Mouse (Mus musculus): ENCODE data around the gene Malrd1.
"Not testable (repeated sequence)": the region's sequence is repeated elsewhere in the genome, so short reads cannot be mapped to it uniquely, and the experiment has no call there.

Gene Malrd1

DNA sequence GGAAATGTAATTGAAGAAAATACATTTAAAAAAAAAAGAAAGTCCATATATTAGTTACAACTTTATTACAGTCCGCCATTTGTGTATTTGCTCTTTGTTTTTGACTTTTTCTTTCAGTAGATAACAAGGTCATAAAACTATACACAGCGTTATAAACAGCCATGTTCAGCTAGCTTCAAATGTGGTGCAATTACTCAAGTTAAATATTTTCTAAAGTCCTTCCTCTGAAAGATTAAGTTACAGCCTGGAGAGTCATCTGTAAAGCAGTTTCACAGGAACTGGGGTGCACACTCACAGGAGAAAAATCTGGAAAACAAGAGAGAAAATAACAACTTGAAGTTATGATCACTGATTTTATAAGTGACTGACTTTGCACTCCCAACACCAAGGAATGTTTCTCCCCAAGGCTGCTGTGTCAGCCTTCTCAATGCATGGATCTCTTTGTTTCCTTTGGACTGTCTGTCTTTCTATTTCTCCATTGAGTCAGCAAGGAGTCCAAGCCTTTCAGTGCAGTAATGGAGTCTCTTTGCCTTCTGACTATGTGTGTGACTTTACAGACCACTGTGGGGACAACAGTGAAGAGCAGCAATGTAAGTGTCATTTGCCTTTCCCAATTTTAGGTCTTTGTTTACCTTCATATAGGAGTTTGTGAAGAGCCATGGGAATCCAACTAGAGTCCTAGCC is at the start of gene Malrd1:
TSS of gene Malrd1 (plus strand) at position 239 of the 684 bp plus-strand sequence.
- no peak for DNase-seq (ENCODE audit: low read depth, low spot score)

DNA sequence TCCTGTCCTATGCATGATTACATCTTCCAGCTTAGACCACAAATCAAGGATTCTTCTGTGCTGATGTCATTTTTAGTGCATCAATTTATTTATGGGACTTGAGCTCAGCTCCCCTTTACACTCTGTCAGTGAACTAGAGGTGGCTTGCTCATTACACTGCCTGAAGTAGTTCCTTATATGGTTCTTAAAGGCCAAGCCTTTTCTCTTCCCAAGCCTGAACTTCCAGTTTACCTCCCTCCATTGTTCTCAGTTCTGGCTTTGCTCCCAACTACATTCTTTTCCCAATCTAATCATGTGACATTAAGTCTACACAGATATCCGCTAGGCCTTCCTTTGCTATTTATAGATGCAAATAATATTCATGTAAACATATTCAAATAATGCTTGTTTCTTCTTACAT is 12.4 kb downstream of the Malrd1 start:
- no peak for DNase-seq (ENCODE audit: low read depth, low spot score)

DNA sequence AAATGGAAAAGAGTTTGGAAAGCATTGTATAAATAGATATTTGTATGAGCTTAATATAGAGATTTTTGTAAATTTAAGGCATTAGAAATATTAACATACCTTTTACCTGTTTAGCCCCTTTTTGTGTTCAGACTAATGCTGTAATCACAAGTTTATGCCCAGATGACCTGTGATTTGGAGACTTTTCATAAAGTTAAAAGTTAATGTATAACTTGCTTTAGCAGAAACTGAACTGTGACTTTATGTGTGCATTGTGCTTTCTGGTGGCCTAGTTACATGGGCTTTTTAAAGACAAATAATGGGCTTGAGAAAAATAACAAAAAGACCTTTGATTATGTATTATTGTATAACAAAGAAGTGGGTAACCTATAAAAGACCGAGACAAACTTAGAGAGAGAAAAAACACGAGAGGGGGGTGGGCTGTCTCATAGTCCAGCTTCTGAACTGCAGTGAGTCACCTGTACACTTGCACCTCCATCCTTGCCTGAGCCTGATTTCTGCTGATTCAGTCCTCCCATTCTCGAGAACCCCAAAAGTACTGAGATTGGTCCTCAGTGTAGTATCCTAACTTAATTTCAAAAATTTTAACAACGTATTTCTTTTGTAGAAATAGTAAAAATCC is 87.2 kb downstream of the Malrd1 start:
- DNase-seq (ENCODE audit: low read depth, low spot score) = no peak

DNA sequence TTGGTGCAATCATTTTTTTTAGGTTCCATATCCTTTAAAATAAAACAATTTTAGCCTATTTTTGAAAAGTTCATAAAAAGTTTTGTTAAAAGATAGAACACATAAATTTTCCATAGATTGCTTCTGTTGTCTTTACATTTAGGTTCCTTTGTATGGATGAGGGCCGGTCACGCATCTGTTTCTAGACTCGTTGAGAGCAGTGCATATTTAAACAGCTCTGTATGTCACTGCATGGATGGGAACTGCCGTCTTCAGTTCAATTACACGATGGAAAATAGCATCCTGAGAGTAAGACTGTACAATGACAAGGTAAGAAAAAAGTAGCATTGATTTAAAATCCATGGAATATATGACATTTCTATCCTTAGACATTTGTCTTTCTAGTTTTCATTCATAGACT is 87.7 kb downstream of the Malrd1 start:
- DNase-seq (ENCODE audit: low read depth, low spot score) = no peak

DNA sequence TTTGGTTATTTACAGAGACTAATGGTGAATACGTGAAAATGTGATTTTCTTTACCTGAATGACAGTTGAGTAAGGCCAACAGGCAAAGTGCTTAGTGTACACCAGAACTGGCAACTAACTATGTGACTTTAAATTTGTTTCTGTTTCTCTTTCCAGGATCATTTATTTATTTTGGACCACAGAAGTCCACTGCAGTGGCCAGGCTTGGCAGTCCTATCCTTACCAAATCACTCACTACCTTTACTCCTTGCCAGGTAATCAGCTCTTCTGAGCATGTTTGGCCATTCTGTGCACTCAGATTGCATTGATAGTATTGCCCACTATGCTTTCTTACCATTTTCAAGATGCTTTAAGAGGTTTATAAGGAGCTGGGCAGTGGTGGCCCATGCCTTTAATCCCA is 109.5 kb downstream of the Malrd1 start:
- DNase-seq (ENCODE audit: low read depth, low spot score) = no peak

DNA sequence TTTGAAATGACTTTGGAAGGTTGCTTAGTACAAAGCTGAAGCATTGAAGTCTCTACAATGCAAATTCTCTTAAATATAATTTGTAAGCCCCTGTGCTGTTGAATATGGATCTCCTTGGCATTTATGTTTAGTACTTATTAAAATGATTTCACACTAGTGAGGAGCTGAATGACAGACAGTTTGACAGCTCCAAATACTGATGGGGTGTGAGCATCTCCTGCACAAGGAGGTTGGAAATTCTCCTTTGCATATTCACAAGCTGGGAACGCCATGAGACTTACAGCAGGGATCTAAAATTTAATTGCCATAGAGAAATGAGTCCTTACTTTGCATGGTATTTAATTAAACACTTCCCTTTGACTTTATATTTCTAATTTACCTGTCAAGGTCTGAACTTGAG is 117.6 kb downstream of the Malrd1 start:
- no peak for DNase-seq (ENCODE audit: low read depth, low spot score)

DNA sequence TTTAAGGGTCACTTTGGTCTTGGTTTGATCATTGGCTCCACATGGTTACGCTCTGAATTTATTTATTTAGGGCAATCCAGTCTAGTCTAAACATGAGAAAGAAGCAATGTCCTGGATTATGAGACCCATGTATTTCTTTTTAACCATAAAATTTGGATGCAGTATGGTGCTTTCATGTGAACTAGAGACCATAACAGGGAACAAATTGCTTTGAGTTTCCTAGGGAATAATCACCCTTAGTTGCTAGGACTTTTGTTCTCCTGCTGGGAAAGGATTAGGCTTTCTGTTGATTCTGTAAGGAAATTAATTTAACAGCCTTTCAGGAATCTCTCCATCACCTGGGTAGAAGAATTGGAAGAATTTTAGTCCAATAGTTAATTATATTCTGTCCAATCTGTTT is 130.1 kb downstream of the Malrd1 start:
- DNase-seq (ENCODE audit: low read depth, low spot score) = no peak

DNA sequence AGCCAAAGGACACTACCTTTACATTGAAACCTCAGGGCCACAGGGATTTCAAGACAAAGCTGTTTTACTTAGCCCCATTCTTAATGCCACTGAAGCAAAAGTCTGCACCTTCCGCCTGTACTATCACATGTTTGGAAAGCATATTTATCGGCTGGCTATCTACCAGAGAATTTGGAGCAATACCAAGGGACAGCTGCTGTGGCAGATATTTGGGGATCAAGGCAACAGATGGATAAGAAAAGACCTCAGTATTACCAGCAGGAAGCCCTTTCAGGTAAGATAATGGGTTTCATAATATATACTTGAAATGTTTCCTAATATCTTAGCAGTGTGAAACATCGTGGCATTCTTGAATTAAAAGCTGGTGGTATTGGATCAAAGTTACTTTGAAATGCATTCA is 176.7 kb downstream of the Malrd1 start:
- no peak for DNase-seq (ENCODE audit: low read depth, low spot score)

DNA sequence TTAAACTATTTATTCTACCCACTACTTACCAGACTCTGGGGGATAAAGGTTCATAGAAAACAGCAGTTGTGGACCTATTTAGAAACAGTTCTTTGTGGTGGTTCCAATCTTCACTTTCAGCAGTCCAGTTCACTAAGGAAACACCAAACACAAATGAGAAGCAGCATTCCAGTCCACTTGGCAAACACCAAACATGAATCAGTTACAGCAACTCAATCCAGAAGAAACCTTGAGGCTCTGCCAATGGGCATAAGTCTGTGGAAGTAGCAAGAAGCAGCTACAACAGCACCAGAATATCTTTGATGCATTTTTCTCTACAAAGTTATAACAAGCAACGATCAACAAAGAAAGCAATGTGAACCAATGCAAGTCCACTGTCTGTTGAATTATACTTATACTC is 214.7 kb downstream of the Malrd1 start:
- no peak for DNase-seq (ENCODE audit: low read depth, low spot score)

DNA sequence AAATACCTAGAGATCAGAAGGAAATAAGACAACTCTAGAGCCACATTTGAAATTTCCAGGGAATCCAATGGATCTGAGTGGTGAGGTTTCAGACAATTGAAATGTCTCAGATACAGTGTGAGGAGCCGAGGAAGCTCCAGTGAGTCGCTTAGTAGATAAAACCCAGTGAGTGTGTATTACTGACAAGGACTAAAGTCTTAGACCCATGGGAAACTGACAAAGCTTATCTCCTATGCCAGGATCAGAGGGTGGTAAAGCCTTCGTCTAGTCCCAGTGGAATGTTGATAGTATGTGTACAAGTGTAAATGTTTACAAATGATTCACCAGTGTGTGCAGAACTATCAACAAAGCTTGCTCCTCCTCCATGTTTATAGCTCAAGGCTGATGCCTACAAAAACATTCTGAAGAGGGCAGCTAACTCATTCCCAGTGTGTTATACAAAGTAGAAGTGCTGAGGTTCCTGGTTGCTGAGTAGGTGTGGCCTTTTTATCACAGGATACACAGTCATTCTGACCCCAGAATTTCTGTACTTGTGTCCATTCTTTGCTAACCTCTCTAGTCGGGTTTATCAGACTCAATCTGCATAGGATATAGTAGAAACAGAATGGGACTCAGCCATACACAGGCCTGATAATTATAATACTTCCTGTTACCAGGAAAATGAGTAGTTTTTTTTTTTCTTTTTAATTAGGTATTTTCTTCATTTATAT is 218.9 kb downstream of the Malrd1 start:
- DNase-seq (ENCODE audit: low read depth, low spot score) = no peak

DNA sequence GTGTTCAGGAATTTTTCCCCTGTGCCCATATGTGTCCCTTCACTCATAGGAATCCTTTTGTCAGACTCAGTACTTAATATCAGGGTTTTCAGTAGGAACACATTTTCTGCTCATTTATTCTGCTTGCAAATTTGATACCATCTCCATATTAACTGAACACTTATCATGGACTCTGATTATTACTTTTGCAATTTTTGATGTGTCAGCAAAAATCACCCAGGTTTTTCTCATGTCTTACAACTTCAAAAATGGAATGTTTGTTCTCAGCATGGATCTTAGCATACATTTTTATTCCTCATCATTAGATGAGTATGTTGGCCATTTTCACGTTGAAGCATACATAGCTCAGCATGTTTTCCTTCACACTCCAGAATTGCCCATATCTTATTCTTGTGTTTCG is 258.5 kb downstream of the Malrd1 start:
- DNase-seq (ENCODE audit: low read depth, low spot score) = no peak

DNA sequence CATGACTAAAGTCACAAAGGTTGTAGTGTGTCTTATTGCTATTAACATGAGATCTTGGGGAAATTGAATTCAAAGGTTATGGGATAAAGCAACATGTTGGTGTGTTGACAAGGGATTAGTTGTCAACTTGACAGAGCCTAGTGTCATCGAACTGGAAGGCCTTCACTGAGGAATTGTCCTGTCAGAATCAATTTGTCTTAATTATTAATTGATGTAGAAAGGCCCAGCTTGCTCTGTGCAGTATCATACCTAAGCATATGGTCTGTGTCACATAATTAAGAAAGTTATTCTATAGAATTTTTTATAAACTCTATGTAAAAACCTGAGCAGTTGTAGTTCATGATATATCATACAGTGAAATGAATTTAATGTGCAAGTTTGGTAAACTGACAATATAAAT is 289.4 kb downstream of the Malrd1 start:
- no peak for DNase-seq (ENCODE audit: low read depth, low spot score)

DNA sequence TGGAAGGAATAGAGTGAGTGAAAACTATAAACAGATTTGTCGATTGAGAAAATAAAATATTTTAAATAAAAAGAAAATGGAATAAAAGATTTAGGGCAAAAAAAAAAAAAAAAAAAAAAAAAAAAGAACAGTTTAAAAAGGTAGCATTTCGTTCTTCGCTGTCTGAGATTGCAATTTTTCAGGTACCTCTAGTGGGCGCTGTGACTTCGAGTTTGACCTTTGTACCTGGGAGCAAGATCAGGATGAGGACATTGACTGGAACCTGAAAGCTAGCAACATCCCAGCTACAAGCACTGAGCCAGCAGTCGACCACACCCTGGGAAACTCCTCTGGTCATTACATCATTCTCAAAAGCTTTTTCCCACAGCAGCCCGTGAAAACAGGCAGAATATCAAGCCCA is 343.1 kb downstream of the Malrd1 start:
- DNase-seq (ENCODE audit: low read depth, low spot score) = no peak

DNA sequence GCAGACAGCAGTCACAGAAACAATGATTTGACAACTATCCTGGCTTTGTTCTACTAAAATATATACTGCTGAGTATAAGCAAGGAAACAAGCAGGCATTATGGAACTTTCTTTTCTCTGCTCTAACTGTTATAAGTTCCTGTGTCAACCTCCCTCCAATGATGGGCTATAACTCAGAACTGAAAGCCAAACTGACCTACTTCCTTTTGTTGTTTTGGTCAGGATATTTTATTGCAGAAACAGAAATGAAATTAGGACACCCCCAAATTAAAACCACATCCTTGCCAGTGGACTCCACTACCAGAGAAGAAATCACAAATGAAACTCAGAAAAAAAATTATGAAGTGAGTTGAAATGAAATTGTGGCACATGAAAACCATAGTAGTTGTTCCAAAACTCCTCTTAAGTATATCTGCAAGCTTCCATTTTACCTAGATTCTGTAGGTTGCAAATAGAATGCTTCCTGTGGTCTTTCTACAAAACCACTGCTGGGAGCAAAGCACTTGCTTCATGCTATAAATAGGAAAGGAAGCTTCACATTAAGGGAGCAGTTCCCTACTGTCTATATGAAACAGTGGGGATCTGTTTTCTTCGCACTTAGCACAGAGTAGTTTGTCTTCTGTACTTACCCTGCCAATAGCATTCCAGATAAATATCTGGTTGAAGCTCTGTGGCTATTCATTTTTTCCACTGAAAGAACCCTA is 367.3 kb downstream of the Malrd1 start:
- no peak for DNase-seq (ENCODE audit: low read depth, low spot score)

DNA sequence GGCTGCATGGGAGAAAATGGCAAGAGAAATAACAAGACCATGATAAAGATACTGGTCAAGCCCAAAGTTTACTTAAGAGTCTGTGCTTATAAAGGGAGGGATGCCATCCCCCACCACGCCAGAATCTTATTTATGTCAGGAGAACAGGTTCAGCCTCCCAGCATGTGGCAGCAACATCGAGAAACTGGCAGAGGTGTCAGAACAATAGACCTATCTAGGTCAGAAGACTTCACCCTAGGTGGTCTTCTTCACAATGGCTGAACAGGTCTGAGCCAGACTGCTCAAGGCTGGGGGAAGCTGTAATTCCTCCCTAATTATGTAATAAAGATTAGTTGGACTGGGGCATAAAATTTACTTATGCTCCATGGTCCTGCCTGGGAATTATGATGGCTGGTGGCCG is 399.2 kb downstream of the Malrd1 start:
- no peak for DNase-seq (ENCODE audit: low read depth, low spot score)

DNA sequence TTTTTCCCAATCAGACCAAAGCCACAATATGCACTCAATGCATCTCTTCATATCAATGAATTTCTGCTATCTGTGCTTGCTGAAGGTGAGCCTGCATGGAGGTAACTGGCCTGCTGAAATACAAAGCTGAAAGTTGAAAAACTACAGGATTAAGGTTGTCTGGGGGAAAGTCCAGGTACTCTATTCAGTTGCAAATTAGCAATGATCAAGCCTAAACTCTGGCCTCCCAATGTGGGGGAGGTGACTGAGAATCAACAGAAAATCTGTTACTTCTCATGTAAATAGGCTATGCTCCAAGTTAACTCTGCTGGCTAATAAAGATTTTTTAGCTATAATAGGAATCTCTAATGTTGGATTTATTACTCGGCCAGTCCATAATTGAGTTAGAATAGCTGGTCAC is 399.8 kb downstream of the Malrd1 start:
- DNase-seq (ENCODE audit: low read depth, low spot score) = no peak

DNA sequence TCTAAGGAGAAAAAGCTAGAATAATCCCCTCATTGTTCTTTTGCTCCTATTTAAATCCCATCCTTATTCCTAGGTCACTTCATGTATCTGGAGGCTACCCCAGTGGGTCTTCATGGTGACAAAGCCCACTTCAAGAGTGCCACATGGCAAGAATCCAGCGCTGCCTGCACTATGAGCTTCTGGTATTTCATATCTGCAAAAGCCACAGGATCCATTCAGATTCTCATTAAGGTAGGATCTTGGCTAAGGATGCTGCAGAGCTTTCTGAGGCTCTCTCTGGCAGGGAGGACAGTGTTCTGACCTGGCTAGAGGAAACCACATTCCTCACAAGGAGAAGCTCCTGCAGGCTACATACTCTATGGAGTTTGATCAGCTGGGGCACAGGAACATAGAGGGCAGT is 405.2 kb downstream of the Malrd1 start:
- no peak for DNase-seq (ENCODE audit: low read depth, low spot score)

DNA sequence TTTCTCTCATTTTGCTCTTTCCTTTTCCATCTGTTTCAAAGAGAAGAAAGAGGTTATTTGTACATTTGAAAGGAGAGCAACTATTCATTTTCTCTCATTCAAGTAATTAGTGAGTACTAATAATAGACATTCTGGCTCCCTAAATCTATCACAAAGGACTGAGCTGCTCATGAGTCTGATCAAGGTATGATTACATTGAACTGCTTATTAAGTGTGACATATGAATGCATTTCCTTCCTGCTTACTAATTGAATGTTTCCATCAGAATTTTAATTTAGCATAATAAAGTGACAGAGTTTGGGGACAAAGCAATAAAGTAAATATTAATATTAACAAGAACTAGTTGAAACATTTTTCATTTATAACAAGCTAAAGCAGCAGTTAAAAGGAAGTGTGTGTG is 405.6 kb downstream of the Malrd1 start:
- DNase-seq (ENCODE audit: low read depth, low spot score) = no peak

DNA sequence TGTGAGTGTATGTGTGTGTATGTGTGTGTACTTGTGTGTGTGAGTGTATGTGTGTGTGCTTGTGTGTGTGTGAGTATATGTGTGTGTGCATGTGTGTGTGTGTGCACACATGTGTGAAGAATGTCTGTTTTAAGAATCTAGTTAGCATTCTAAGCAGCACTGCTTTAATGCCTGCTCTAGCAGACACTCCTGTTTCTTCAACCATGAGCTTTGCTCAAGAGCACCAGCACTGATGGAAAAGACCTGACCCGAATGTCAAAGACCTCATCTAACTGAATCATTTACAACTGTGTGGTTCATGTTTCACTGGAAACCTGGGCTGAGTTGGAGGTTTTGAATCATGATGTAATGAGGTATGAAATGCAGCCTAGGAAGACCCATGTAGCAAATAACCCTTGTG is 406.1 kb downstream of the Malrd1 start:
- no peak for DNase-seq (ENCODE audit: low read depth, low spot score)

DNA sequence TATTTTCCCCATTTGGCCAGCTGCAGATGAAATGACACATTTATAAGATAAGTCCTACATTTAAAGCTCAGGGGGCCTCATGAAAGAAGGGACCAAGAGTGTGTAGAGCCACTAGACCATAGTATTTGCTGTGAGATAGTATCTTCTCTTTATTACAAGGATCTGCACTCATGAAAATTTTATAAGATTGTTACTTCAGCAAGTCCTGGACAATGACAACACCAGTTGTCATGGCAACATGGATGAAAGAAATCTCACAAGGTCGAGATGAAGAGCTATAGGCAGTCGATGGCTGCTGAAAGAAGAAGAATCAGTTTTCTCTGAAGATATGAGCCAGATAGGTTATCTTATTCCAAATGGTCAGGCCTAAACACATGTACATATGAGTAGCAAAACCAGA is 476.6 kb downstream of the Malrd1 start:
- no peak for DNase-seq (ENCODE audit: low read depth, low spot score)

DNA sequence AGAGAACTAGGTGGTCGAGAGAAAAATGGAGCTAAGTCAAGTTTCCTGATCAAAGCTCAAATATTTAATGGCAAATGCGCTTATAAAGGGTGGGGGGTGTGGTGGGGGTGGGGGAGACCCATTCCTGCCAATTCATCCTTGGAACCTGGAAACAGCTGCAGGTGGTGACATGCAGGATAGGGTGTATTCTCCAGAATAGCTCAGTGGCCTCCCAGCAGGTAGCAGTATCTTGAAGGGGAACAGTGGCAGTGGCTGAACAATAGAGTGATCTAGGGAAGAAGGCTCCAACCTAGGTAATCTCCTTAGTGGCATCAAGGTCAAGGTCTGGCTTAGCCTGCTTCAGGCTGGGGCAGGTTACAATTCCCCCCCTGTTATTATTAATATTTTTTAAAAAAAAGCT is 490.8 kb downstream of the Malrd1 start:
- DNase-seq (ENCODE audit: low read depth, low spot score) = not testable (repeated sequence)

DNA sequence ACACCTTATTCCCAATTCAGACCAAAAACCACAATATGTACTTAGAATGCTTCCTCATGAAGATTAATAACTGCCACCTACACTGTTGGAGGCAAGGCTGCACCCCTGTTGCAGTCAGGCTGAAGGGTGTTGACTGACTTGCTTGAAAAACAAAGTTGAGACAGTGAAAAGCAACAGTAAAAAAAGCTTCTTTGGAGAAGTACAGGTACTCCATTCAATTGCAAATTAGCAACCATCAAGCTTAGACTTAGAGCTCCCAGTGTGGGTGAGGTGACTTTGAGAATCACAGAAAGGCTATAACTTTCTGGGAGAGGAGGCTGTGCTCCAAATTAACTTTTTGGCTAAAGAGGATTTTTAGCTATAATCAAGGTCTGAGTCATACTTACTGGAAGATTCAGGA is 491.4 kb downstream of the Malrd1 start:
- DNase-seq (ENCODE audit: low read depth, low spot score) = not testable (repeated sequence)

DNA sequence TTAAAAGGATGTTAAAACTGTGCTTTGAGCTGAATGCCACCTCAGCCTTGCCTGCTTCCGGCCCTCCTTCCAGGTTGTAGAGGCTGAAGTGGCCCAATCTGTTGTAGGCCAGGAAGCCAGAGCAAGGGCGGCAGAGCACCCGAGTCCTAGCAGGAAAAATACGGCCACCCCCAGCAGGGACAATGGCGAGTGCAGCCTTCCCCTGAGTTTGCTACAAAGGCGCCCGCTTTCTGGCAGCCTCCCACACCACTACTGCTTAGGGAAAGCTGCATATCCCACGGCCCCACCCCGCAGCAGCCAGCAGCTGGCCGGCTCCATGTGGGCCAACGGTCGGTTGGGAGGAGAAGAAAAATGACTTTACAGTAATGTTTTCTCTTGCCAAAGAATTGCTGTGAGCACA is 503.5 kb downstream of the Malrd1 start:
- no peak for DNase-seq (ENCODE audit: low read depth, low spot score)

All from CD4-positive helper T cell, adult 2 months (primary cell).